Mouse (Mus musculus): ENCODE measurements around the gene Lgsn.

Gene Lgsn

GRCm38 (mm10) chr1:31176101-31176500, at the start of gene Lgsn:
Lgsn (plus strand) TSS chr1:31176401.
- DNase-seq (ENCODE audit: low read depth, low spot score) = no peak

- DNase-seq (ENCODE audit: low read depth, low spot score) = no peak
These were observed 37.8 kb upstream of the Lgsn start for GRCm38 (mm10) chr1:31138387-31138786.

GRCm38 (mm10) chr1:31142288-31143094, 33.7 kb upstream of the Lgsn start:
- DNase-seq (ENCODE audit: low read depth, low spot score) = no peak

- no peak for DNase-seq (ENCODE audit: low read depth, low spot score)
These were observed 32.6 kb upstream of the Lgsn start for GRCm38 (mm10) chr1:31143571-31143970.

GRCm38 (mm10) chr1:31149671-31150070, 26.5 kb upstream of the Lgsn start:
- DNase-seq (ENCODE audit: low read depth, low spot score) = no peak

GRCm38 (mm10) chr1:31150546-31150945, 25.7 kb upstream of the Lgsn start:
- DNase-seq (ENCODE audit: low read depth, low spot score) = no peak

GRCm38 (mm10) chr1:31152799-31153426, 23.3 kb upstream of the Lgsn start:
- DNase-seq (ENCODE audit: low read depth, low spot score) = no peak

GRCm38 (mm10) chr1:31153793-31154349, 22.3 kb upstream of the Lgsn start:
- peak; percentile 32 for DNase-seq (ENCODE audit: low read depth, low spot score)

GRCm38 (mm10) chr1:31156185-31156584, 20.0 kb upstream of the Lgsn start:
- no peak for DNase-seq (ENCODE audit: low read depth, low spot score)

GRCm38 (mm10) chr1:31156884-31157283, 19.3 kb upstream of the Lgsn start:
- no peak for DNase-seq (ENCODE audit: low read depth, low spot score)

- DNase-seq (ENCODE audit: low read depth, low spot score) = no peak
These were observed 11.5 kb upstream of the Lgsn start for GRCm38 (mm10) chr1:31164527-31165189.

- no peak for DNase-seq (ENCODE audit: low read depth, low spot score)
These were observed 10.7 kb upstream of the Lgsn start for GRCm38 (mm10) chr1:31165326-31166121.

- no peak for DNase-seq (ENCODE audit: low read depth, low spot score)
These were observed 800 bp upstream of the Lgsn start for GRCm38 (mm10) chr1:31175401-31175800.

- DNase-seq (ENCODE audit: low read depth, low spot score) = no peak
These were observed 2.1 kb downstream of the Lgsn start for GRCm38 (mm10) chr1:31178264-31178663.

- DNase-seq (ENCODE audit: low read depth, low spot score) = no peak
These were observed 14.2 kb downstream of the Lgsn start for GRCm38 (mm10) chr1:31190237-31190866.

GRCm38 (mm10) chr1:31195633-31196032, 19.4 kb downstream of the Lgsn start:
- DNase-seq (ENCODE audit: low read depth, low spot score) = no peak

- no peak for DNase-seq (ENCODE audit: low read depth, low spot score)
These were observed 20.8 kb downstream of the Lgsn start for GRCm38 (mm10) chr1:31196959-31197358.

GRCm38 (mm10) chr1:31203771-31204170, 27.6 kb downstream of the Lgsn start:
- no peak for DNase-seq (ENCODE audit: low read depth, low spot score)

- DNase-seq (ENCODE audit: low read depth, low spot score) = no peak
These were observed 29.1 kb downstream of the Lgsn start for GRCm38 (mm10) chr1:31205346-31205745.

GRCm38 (mm10) chr1:31205770-31206169, 29.6 kb downstream of the Lgsn start:
- no peak for DNase-seq (ENCODE audit: low read depth, low spot score)

GRCm38 (mm10) chr1:31210144-31210543, 33.9 kb downstream of the Lgsn start:
- peak; percentile 22 for DNase-seq (ENCODE audit: low read depth, low spot score)
